Mouse (Mus musculus): ENCODE data around the gene Umps. TPM values are rescaled to one million over a fixed set of nuclear protein-coding genes. Genes with fewer than 3 reads are reported as not detected.

The Umps gene
- polyA plus RNA-seq, 1 experiment from 2014 or later: 66.5 TPM

- Histone ChIP-seq H3K4me2 (ENCODE audit: low read depth) (no peak overlapping the region), H3K27me3 (ENCODE audit: control insufficient read depth, insufficient read depth, low read length) (no peaks in the 10 kb centered on the region), H3K4me1 (ENCODE audit: control insufficient read depth, insufficient read depth, low read length) (peaks cover 10% of the 10 kb centered on the region), H3K27ac (ENCODE audit: low read depth, low read length) (no peak overlapping the region), H3K9me3 (ENCODE audit: control insufficient read depth, low read length) (no peaks in the 10 kb centered on the region), H3K36me3 (ENCODE audit: control insufficient read depth, insufficient read depth, low read length) (no peaks in the 10 kb centered on the region), H3K4me3 (ENCODE audit: low read depth, low read length) (no peak overlapping the region), H3K9ac (ENCODE audit: low read length) (no peak overlapping the region)
- 87% methylated on average over 2 of the region's 2 CpGs for WGBS
- DNase-seq (ENCODE audit: low spot score) (no peak), ATAC-seq (ENCODE audit: insufficient read depth, low FRiP score, low TSS enrichment) (no peak)
Measured at GRCm38 (mm10) chr16:33939133-33939531, 27.7 kb downstream of the Umps start.

- no peak overlapping the region for H3K4me2 ChIP-seq (ENCODE audit: low read depth)
- DNase-seq (ENCODE audit: low spot score) (no peak), ATAC-seq (ENCODE audit: insufficient read depth, low FRiP score, low TSS enrichment) (no peak)
- 71% methylated on average over 12 of the region's 12 CpGs for WGBS
- H3K27ac ChIP-seq (ENCODE audit: low read depth, low read length): no peak overlapping the region
- no peaks in the 10 kb centered on the region for H3K27me3 ChIP-seq (ENCODE audit: control insufficient read depth, insufficient read depth, low read length)
- H3K4me1 ChIP-seq (ENCODE audit: control insufficient read depth, insufficient read depth, low read length): peaks cover 10% of the 10 kb centered on the region
- H3K9ac ChIP-seq (ENCODE audit: low read length): no peak overlapping the region
- H3K36me3 ChIP-seq (ENCODE audit: control insufficient read depth, insufficient read depth, low read length): no peaks in the 10 kb centered on the region
- H3K9me3 ChIP-seq (ENCODE audit: control insufficient read depth, low read length): no peaks in the 10 kb centered on the region
- H3K4me3 ChIP-seq (ENCODE audit: low read depth, low read length): no peak overlapping the region
Measured at GRCm38 (mm10) chr16:33938311-33939132, 28.3 kb downstream of the Umps start.

- DNase-seq (ENCODE audit: low spot score) (no peak), ATAC-seq (ENCODE audit: insufficient read depth, low FRiP score, low TSS enrichment) (no peak)
- no peak overlapping the region for H3K4me2 ChIP-seq (ENCODE audit: low read depth)
- no peak overlapping the region for H3K9ac ChIP-seq (ENCODE audit: low read length)
- H3K36me3 ChIP-seq (ENCODE audit: control insufficient read depth, insufficient read depth, low read length): no peaks in the 10 kb centered on the region
- no peak overlapping the region for H3K4me3 ChIP-seq (ENCODE audit: low read depth, low read length)
- 86% methylated on average over 8 of the region's 8 CpGs for WGBS
- no peaks in the 10 kb centered on the region for H3K27me3 ChIP-seq (ENCODE audit: control insufficient read depth, insufficient read depth, low read length)
- H3K9me3 ChIP-seq (ENCODE audit: control insufficient read depth, low read length): no peaks in the 10 kb centered on the region
- no peak overlapping the region for H3K27ac ChIP-seq (ENCODE audit: low read depth, low read length)
- H3K4me1 ChIP-seq (ENCODE audit: control insufficient read depth, insufficient read depth, low read length): peaks cover 10% of the 10 kb centered on the region
Measured at GRCm38 (mm10) chr16:33937567-33937966, 29.3 kb downstream of the Umps start.

- 89% methylated on average over 4 of the region's 4 CpGs for WGBS
- no peak for ATAC-seq (ENCODE audit: insufficient read depth, low FRiP score, low TSS enrichment)
- Histone ChIP-seq H3K4me2 (ENCODE audit: low read depth) (no peak overlapping the region), H3K9ac (ENCODE audit: low read length) (no peak overlapping the region), H3K27ac (ENCODE audit: low read depth, low read length) (no peak overlapping the region), H3K4me3 (ENCODE audit: low read depth, low read length) (no peak overlapping the region), H3K4me1 (ENCODE audit: control insufficient read depth, insufficient read depth, low read length) (peaks cover 10% of the 10 kb centered on the region), H3K36me3 (ENCODE audit: control insufficient read depth, insufficient read depth, low read length) (no peaks in the 10 kb centered on the region), H3K9me3 (ENCODE audit: control insufficient read depth, low read length) (no peaks in the 10 kb centered on the region), H3K27me3 (ENCODE audit: control insufficient read depth, insufficient read depth, low read length) (no peaks in the 10 kb centered on the region)
- DNase-seq (ENCODE audit: low spot score): no peak
Measured at GRCm38 (mm10) chr16:33936885-33937284, 30.0 kb downstream of the Umps start.

- no peak for DNase-seq (ENCODE audit: low spot score)
- H3K9me3 ChIP-seq (ENCODE audit: control insufficient read depth, low read length): no peaks in the 10 kb centered on the region
- no peaks in the 10 kb centered on the region for H3K36me3 ChIP-seq (ENCODE audit: control insufficient read depth, insufficient read depth, low read length)
- no peaks in the 10 kb centered on the region for H3K27me3 ChIP-seq (ENCODE audit: control insufficient read depth, insufficient read depth, low read length)
- no peak overlapping the region for H3K4me3 ChIP-seq (ENCODE audit: low read depth, low read length)
- no peaks in the 10 kb centered on the region for H3K4me1 ChIP-seq (ENCODE audit: control insufficient read depth, insufficient read depth, low read length)
- no peak for ATAC-seq (ENCODE audit: insufficient read depth, low FRiP score, low TSS enrichment)
- H3K27ac ChIP-seq (ENCODE audit: low read depth, low read length): no peak overlapping the region
- H3K4me2 ChIP-seq (ENCODE audit: low read depth): no peak overlapping the region
- WGBS: 91% methylated on average over 6 of the region's 6 CpGs
- no peak overlapping the region for H3K9ac ChIP-seq (ENCODE audit: low read length)
Measured at GRCm38 (mm10) chr16:33935407-33935785, 31.4 kb downstream of the Umps start.

GRCm38 (mm10) chr16:33934701-33935406, 32.0 kb downstream of the Umps start:
- Histone ChIP-seq H3K4me2 (ENCODE audit: low read depth) (no peak overlapping the region), H3K27ac (ENCODE audit: low read depth, low read length) (0 out of 2 replicates have a peak overlapping the region, but pooled peaks have one; percentile 27), H3K9me3 (ENCODE audit: control insufficient read depth, low read length) (no peaks in the 10 kb centered on the region), H3K27me3 (ENCODE audit: control insufficient read depth, insufficient read depth, low read length) (no peaks in the 10 kb centered on the region), H3K36me3 (ENCODE audit: control insufficient read depth, insufficient read depth, low read length) (no peaks in the 10 kb centered on the region), H3K9ac (ENCODE audit: low read length) (no peak overlapping the region), H3K4me1 (ENCODE audit: control insufficient read depth, insufficient read depth, low read length) (no peaks in the 10 kb centered on the region), H3K4me3 (ENCODE audit: low read depth, low read length) (no peak overlapping the region)
- DNase-seq (ENCODE audit: low spot score) (no peak), ATAC-seq (ENCODE audit: insufficient read depth, low FRiP score, low TSS enrichment) (no peak)
- WGBS: 76% methylated on average over 5 of the region's 5 CpGs

GRCm38 (mm10) chr16:33933411-33933810, 33.4 kb downstream of the Umps start:
- DNase-seq (ENCODE audit: low spot score): no peak
- Histone ChIP-seq H3K9ac (ENCODE audit: low read length) (no peak overlapping the region), H3K27me3 (ENCODE audit: control insufficient read depth, insufficient read depth, low read length) (no peaks in the 10 kb centered on the region), H3K4me3 (ENCODE audit: low read depth, low read length) (no peak overlapping the region), H3K4me2 (ENCODE audit: low read depth) (no peak overlapping the region), H3K4me1 (ENCODE audit: control insufficient read depth, insufficient read depth, low read length) (no peaks in the 10 kb centered on the region), H3K27ac (ENCODE audit: low read depth, low read length) (no peak overlapping the region), H3K9me3 (ENCODE audit: control insufficient read depth, low read length) (no peaks in the 10 kb centered on the region), H3K36me3 (ENCODE audit: control insufficient read depth, insufficient read depth, low read length) (no peaks in the 10 kb centered on the region)
- no peak for ATAC-seq (ENCODE audit: insufficient read depth, low FRiP score, low TSS enrichment)
- 91% methylated on average over 11 of the region's 11 CpGs for WGBS

GRCm38 (mm10) chr16:33932126-33932525, 34.7 kb downstream of the Umps start:
- no peak for DNase-seq (ENCODE audit: low spot score)
- no peak overlapping the region for H3K27ac ChIP-seq (ENCODE audit: low read depth, low read length)
- no peaks in the 10 kb centered on the region for H3K4me1 ChIP-seq (ENCODE audit: control insufficient read depth, insufficient read depth, low read length)
- no peak overlapping the region for H3K9ac ChIP-seq (ENCODE audit: low read length)
- no peak overlapping the region for H3K4me2 ChIP-seq (ENCODE audit: low read depth)
- H3K9me3 ChIP-seq (ENCODE audit: control insufficient read depth, low read length): no peaks in the 10 kb centered on the region
- 81% methylated on average over 5 of the region's 5 CpGs for WGBS
- ATAC-seq (ENCODE audit: insufficient read depth, low FRiP score, low TSS enrichment): no peak
- H3K36me3 ChIP-seq (ENCODE audit: control insufficient read depth, insufficient read depth, low read length): no peaks in the 10 kb centered on the region
- no peaks in the 10 kb centered on the region for H3K27me3 ChIP-seq (ENCODE audit: control insufficient read depth, insufficient read depth, low read length)
- H3K4me3 ChIP-seq (ENCODE audit: low read depth, low read length): no peak overlapping the region

GRCm38 (mm10) chr16:33931682-33932081, 35.2 kb downstream of the Umps start:
- Histone ChIP-seq H3K4me2 (ENCODE audit: low read depth) (no peak overlapping the region), H3K4me3 (ENCODE audit: low read depth, low read length) (no peak overlapping the region), H3K36me3 (ENCODE audit: control insufficient read depth, insufficient read depth, low read length) (no peaks in the 10 kb centered on the region), H3K9ac (ENCODE audit: low read length) (no peak overlapping the region), H3K4me1 (ENCODE audit: control insufficient read depth, insufficient read depth, low read length) (no peaks in the 10 kb centered on the region), H3K27ac (ENCODE audit: low read depth, low read length) (no peak overlapping the region), H3K27me3 (ENCODE audit: control insufficient read depth, insufficient read depth, low read length) (no peaks in the 10 kb centered on the region), H3K9me3 (ENCODE audit: control insufficient read depth, low read length) (no peaks in the 10 kb centered on the region)
- 73% methylated on average over 2 of the region's 2 CpGs for WGBS
- DNase-seq (ENCODE audit: low spot score) (no peak), ATAC-seq (ENCODE audit: insufficient read depth, low FRiP score, low TSS enrichment) (no peak)
